Mouse (Mus musculus) stomach, embryonic 14.5 days (tissue): ENCODE measurements at regions not wholly inside any gene's neighbourhood (a gene's known extent, or its start where the extent isn't known, plus 50 kb on each side); places are given as distances from the start of the nearest gene placed in this dataset.

Experiments used
- ATAC-seq: fragments of 200-750 bp; cut with Nextera tagmentation; 2 replicates; pipeline ENCODE4 v1.8.0; 2017; ENCODE audit warnings: low read depth, moderate TSS enrichment; ENCODE audit not compliant: insufficient number of reproducible peaks, insufficient read depth, low FRiP score
- H3K27ac ChIP-seq: fragments of 300-500 bp; sonication (generic); 2 replicates; pipeline ENCODE4 v1.5.1; 2014; ENCODE audit warnings: mild to moderate bottlenecking, low read length, moderate library complexity, mixed read lengths
- H3K27me3 ChIP-seq: fragments of 300-500 bp; sonication (generic); 2 replicates; pipeline ENCODE4 v1.6.1; 2014; ENCODE audit warnings: low read length, control low read depth, mixed read lengths; ENCODE audit not compliant: control insufficient read depth, insufficient read depth
- H3K36me3 ChIP-seq: fragments of 300-500 bp; sonication (generic); 2 replicates; pipeline ENCODE4 v1.6.1; 2014; ENCODE audit warnings: mild to moderate bottlenecking, control low read depth, low read length, moderate library complexity, mixed read lengths; ENCODE audit not compliant: control insufficient read depth, insufficient read depth
- H3K4me1 ChIP-seq: fragments of 300-500 bp; sonication (generic); 2 replicates; pipeline ENCODE4 v1.6.1; 2014; ENCODE audit warnings: low read length, control low read depth, mixed read lengths; ENCODE audit not compliant: control insufficient read depth, insufficient read depth
- H3K4me2 ChIP-seq: fragments of 300-500 bp; sonication (generic); replicated peaks from 2 replicates; pipeline ENCODE4 v1.6.1; 2014; ENCODE audit warnings: low read depth, low read length, control low read depth
- H3K4me3 ChIP-seq: fragments of 300-500 bp; sonication (generic); 2 replicates; pipeline ENCODE4 v1.5.1; 2014; ENCODE audit warnings: low read depth, low read length, control low read depth
- H3K9ac ChIP-seq: fragments of 300-500 bp; sonication (generic); replicated peaks from 2 replicates; pipeline ENCODE4 v1.6.1; 2014; ENCODE audit warnings: low read depth, mild to moderate bottlenecking, control low read depth, low read length, moderate library complexity, mixed read lengths
- H3K9me3 ChIP-seq: fragments of 300-500 bp; sonication (generic); 2 replicates; pipeline ENCODE4 v1.6.1; 2016; ENCODE audit warnings: low read depth, low read length, control low read depth; ENCODE audit not compliant: control insufficient read depth
- WGBS: fragments of 180-500 bp; shearing (Covaris S2); extraction: QIAGEN DNeasy Blood & Tissue Kit; methylation state at CpG from one replicate; pipeline ENCODE4 v1.1.7; 2014; 5-methylcytosine and 5-hydroxymethylcytosine counted together

DNA sequence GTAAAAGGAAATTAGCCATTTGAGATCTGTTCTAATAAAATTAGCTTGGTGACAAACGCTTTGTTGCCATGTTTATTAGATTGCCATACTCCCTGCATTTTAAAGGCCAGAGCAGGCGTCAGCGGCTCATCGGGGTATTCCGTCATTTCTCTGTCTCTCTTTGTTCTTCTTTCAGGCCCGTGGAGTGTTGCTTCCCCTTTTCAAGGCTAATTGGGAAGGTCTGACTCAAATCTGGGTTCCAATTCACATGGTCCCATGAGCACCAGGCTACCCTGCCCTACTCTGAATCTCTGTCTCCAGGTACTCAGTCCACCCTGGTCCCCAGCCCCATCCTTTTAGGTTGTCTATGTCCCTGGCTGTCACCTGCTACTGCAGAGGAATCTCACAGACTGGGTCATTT, 138.2 kb upstream of the 4931429L15Rik start:
- H3K4me1 ChIP-seq, result no peaks in the 10 kb centered on the region
- no peaks in the 10 kb centered on the region for H3K36me3 ChIP-seq
- ATAC-seq, result no peak
- WGBS, result 83% methylated on average over 6 of the region's 6 CpGs
- H3K27ac ChIP-seq, result no peak overlapping the region
- H3K9ac ChIP-seq, result no peak overlapping the region
- H3K27me3 ChIP-seq, result no peaks in the 10 kb centered on the region
- no peak overlapping the region for H3K4me2 ChIP-seq
- no peaks in the 10 kb centered on the region for H3K9me3 ChIP-seq
- no peak overlapping the region for H3K4me3 ChIP-seq

GRCm38 (mm10) chr9:46454807-46455610, 135.2 kb upstream of the 4931429L15Rik start:
- 0 out of 2 replicates have a peak, but pooled peaks have one; percentile 53 for ATAC-seq
- no peaks in the 10 kb centered on the region for H3K27me3 ChIP-seq
- H3K27ac ChIP-seq, result no peak overlapping the region
- H3K4me2 ChIP-seq, result no peak overlapping the region
- 61% methylated on average over 7 of the region's 7 CpGs for WGBS
- H3K4me1 ChIP-seq, result no peaks in the 10 kb centered on the region
- H3K36me3 ChIP-seq, result no peaks in the 10 kb centered on the region
- H3K9me3 ChIP-seq, result no peaks in the 10 kb centered on the region
- H3K4me3 ChIP-seq, result no peak overlapping the region
- no peak overlapping the region for H3K9ac ChIP-seq

- 2% methylated on average over 53 of the region's 53 CpGs for WGBS
- peak overlapping the region; percentile 47 for H3K4me2 ChIP-seq
- 0 out of 2 replicates have a peak, but pooled peaks cover 7% of the 10 kb centered on the region for H3K4me1 ChIP-seq
- H3K9ac ChIP-seq, result no peak overlapping the region
- ATAC-seq, result no peak
- no peak overlapping the region for H3K27ac ChIP-seq
- no peaks in the 10 kb centered on the region for H3K9me3 ChIP-seq
- peak overlapping the region; percentile 25 for H3K4me3 ChIP-seq
- H3K36me3 ChIP-seq, result no peaks in the 10 kb centered on the region
- peaks cover 28% of the 10 kb centered on the region for H3K27me3 ChIP-seq
Observed at GRCm38 (mm10) chr9:46443191-46444095, 123.7 kb upstream of the 4931429L15Rik start.

GRCm38 (mm10) chr9:46442739-46443181, 123.0 kb upstream of the 4931429L15Rik start:
- Histone ChIP-seq H3K9me3 (no peaks in the 10 kb centered on the region), H3K27me3 (peaks cover 28% of the 10 kb centered on the region), H3K36me3 (no peaks in the 10 kb centered on the region), H3K27ac (no peak overlapping the region), H3K4me3 (peak overlapping the region; percentile 25), H3K4me1 (0 out of 2 replicates have a peak, but pooled peaks cover 7% of the 10 kb centered on the region), H3K9ac (no peak overlapping the region), H3K4me2 (peak overlapping the region; percentile 47)
- ATAC-seq, result peak; percentile 37; the same call in 1 of the 2 replicates
- 3% methylated on average over 19 of the region's 19 CpGs for WGBS

DNA sequence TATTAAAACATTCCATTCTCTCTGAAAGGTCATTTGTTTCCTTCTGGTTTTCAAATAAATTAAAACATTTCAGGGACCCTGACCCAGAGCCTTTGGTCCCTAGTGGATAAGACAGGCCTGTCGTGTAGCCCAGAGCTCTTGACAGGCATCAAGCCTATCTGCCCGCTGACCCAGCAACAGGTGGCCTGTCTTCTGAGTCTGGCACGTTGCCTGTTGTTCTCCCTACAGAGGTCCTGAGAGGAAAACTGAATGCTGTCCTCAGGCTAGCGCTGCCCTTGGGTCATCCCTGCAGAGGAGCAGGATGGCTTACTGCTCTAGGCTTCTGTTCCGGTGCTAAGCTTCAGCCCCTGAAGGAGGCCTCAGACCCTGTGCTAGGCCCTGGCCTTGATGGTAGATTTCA, 120.4 kb upstream of the 4931429L15Rik start:
- Histone ChIP-seq H3K9me3 (peaks cover 1% of the 10 kb centered on the region; the same call in 1 of the 2 replicates), H3K4me3 (no peak overlapping the region), H3K4me1 (0 out of 2 replicates have a peak, but pooled peaks cover 7% of the 10 kb centered on the region), H3K36me3 (no peaks in the 10 kb centered on the region), H3K27me3 (peaks cover 27% of the 10 kb centered on the region), H3K27ac (no peak overlapping the region), H3K4me2 (no peak overlapping the region), H3K9ac (no peak overlapping the region)
- WGBS, result 55% methylated on average over 5 of the region's 5 CpGs
- no peak for ATAC-seq

DNA sequence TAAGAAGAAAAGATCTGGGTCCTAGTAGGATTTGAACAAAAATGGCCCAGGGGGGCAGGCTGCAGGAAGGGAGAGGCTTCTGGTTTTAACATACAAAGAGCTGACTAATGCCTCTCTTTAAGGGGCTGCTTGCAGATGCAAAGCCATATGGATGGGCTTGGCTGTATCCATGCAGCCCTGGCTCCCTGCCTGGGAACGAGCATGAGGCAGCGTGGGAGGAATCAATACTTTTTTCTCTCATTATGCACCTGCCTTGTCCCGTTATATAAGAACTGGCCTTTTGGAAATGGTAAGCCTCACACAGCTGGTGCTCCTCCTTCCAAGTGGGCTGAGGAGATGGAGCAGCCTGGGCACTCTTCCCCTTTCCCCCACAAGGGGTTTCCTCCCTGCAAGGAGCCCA, 114.9 kb upstream of the 4931429L15Rik start:
- 82% methylated on average over 3 of the region's 3 CpGs for WGBS
- Histone ChIP-seq H3K9me3 (peaks cover 4% of the 10 kb centered on the region; the same call in 1 of the 2 replicates), H3K36me3 (no peaks in the 10 kb centered on the region), H3K4me2 (no peak overlapping the region), H3K4me3 (no peak overlapping the region), H3K4me1 (no peaks in the 10 kb centered on the region), H3K27ac (no peak overlapping the region), H3K27me3 (no peaks in the 10 kb centered on the region), H3K9ac (no peak overlapping the region)
- ATAC-seq, result no peak

DNA sequence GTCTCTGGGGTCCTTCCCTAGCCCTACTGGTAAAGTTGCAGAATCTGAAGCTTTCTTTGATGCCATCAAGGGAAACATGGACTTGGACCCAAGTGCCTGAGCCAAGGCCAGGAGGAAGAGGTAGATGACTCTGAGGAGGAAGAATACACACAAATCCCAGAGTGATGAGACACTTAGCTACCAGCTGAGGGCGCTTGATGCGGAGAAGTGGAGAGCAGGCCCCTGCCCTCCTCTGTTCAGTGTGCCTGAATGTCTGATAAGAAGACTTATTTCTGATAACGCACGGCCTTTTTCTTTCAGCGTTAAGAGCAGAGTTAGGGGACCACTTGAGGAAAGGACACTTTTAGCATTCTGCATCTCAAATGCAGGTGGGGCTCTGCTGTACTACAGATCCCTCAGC, 113.9 kb upstream of the 4931429L15Rik start:
- peaks cover 4% of the 10 kb centered on the region; the same call in 1 of the 2 replicates for H3K9me3 ChIP-seq
- ATAC-seq, result no peak
- 67% methylated on average over 5 of the region's 5 CpGs for WGBS

GRCm38 (mm10) chr9:46431053-46431452, 111.3 kb upstream of the 4931429L15Rik start:
- Histone ChIP-seq H3K4me1 (no peaks in the 10 kb centered on the region), H3K27me3 (no peaks in the 10 kb centered on the region), H3K27ac (0 out of 2 replicates have a peak overlapping the region, but pooled peaks have one; percentile 15), H3K9me3 (peaks cover 4% of the 10 kb centered on the region; the same call in 1 of the 2 replicates), H3K9ac (no peak overlapping the region), H3K4me2 (no peak overlapping the region), H3K4me3 (no peak overlapping the region), H3K36me3 (no peaks in the 10 kb centered on the region)
- ATAC-seq, result peak; percentile 88
- WGBS, result 43% methylated on average over 13 of the region's 13 CpGs

More for the DNA sequence above, 113.9 kb upstream of the 4931429L15Rik start:
- no peak overlapping the region for H3K4me3 ChIP-seq
- H3K4me2 ChIP-seq, result no peak overlapping the region
- H3K27ac ChIP-seq, result no peak overlapping the region
- H3K27me3 ChIP-seq, result no peaks in the 10 kb centered on the region
- H3K4me1 ChIP-seq, result no peaks in the 10 kb centered on the region
- no peaks in the 10 kb centered on the region for H3K36me3 ChIP-seq
- H3K9ac ChIP-seq, result no peak overlapping the region
